Mouse (Mus musculus): ENCODE measurements around the gene Bcl7b.
A peak's percentile ranks its signal among the peaks of the same experiment; 100 is the strongest.

Bcl7b gene

DNA sequence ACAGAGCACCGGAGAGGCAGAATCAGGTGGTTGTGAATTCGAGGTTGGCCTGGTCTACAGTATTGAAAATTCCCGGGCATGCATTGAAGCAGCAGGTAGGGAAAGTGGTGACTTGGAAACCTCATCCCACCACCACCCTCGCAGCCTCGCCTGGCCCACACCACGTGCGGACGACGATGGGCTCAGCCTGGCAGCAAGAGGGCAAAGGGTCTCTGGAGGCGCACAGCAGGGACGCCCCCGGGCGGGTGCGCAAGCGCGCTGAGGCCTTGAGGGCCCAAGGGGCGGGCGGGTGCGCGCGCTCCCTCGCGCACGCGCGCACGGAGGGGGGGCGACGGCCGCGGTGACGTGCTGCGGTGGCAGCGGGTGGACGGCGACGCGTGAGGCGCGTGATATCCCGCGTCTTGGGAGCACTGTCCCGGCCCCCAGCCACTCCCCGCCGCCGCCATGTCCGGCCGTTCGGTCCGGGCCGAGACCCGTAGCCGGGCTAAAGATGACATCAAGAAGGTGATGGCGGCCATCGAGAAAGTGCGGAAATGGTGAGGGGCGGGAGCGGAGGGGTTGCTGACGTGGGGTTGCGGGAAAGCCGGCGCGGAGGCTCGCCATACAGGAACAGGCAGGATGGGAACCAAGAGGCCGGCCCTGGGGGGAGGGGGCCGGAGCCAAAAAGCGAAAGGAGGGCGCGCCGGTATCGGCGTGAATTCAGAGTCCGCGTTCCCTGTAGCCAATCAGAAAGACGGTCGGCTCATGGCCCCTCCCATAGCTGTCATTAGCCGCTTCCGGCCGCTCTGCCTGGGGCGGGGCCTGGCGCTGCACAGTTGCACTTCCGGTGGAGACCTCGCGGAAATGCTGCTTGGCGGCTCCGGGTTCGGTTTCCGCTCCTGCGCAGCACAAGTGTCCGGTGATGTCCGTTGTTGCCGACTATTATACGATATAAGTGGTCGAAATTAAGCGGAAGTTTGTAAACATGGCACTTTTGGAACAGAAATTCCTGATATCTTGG, at the start of gene Bcl7b:
Gene Bcl7b (plus strand): TSS at position 221 of the 1,000 bp plus-strand sequence.
- peak; percentile 95 to 97 for DNase-seq

DNA sequence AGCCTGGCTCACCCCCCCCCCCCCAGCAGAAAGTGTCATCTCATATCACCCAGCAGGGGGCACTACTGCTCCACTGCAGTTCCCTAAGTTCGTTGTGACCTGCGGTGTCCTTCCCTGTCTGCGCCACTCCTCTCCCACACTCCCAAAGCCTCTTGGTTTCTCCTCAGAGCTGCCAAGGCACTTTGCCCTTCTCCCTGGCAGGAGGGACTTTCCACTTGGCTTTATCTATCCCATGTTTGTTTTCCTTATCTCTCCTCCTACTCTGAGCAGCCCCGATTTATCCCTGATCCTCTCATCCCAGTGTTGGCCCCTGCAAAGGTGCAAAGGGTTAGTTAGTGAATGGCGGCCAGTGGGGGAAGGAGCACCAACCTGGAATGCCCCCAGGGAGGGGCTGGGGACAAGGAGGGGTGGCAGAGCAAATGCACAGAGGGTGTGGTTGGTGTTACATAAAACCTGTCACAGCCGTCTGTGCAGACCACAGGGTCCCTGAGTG, 49.4 kb upstream of the Bcl7b start:
- DNase-seq = peak; percentile 66 to 70

DNA sequence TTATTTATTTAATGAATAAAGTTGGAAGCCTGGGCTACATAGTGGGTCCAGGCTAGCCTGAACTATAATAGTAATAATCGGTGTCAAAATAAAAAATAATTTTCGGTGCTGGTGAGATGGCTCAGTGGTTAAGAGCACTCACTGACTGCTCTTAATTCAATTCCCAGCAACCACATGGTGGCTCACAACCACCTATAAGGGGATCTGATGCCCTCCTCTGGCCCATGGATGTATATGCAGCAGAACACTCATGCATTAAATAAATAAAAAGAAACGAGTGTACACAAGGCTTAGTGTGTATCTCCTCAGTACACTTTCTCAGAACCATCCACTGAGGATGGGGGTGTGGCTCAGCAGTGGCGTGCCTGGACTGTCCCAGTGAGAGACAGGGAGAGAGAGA, 47.3 kb upstream of the Bcl7b start:
- no peak for DNase-seq

DNA sequence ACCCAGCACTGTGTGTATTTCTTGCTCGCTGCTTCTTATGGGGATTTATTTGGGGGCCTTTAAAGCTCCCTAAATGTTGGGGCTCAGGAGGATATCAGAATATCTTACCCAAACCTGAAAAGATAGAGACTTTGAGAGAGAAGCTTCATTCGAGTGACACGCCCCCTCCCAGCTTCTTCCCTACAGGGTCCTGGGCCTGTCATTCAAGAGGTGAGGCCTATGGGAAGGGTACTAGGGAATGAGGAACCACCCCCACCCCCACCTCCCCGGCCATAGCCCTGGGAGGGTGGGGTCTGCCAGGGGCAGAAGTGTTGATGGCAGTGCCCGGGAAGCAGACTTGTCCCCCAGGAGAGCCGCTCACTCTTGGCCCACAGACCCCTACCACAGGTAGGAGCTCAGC, 42.0 kb upstream of the Bcl7b start:
- no peak for DNase-seq

DNA sequence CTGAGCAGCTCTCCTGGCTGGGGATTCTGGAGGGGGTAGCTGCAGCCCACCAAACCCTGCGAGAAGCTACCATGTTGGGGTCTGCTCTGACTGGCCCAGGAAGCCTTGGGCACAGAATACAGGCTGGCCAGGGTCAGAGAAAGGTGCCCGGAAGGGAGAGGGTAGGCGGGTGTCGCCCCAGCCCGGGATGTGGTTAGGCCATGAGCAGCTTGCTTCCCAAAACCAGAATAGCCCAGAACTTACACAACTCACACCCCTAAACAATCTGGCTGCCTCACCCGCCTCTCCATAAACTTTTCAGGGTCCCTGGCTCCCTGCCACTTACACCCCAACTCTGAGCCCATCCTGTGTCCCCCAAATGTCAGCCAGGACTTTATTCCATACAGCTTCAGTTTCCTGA, 40.4 kb upstream of the Bcl7b start:
- no peak for DNase-seq

DNA sequence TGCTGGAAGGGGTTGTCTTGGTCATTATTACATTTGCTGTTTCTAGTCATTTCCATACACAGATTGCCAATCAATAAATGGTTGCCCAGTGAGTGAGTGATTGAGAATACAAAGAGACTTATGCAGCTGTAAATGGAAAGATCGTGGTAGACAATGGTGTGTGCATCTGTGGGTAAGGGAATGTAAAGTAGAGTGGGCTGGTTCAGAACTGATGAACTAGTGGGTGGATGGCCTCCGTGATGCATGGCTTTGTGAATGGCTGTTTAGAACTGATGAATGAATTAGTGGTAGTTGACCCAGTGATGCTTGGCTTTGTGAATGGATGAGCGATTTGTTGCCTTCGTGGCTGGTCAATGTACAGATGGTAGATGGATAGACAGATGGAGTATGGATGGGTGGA, 38.3 kb upstream of the Bcl7b start:
- DNase-seq = no peak

DNA sequence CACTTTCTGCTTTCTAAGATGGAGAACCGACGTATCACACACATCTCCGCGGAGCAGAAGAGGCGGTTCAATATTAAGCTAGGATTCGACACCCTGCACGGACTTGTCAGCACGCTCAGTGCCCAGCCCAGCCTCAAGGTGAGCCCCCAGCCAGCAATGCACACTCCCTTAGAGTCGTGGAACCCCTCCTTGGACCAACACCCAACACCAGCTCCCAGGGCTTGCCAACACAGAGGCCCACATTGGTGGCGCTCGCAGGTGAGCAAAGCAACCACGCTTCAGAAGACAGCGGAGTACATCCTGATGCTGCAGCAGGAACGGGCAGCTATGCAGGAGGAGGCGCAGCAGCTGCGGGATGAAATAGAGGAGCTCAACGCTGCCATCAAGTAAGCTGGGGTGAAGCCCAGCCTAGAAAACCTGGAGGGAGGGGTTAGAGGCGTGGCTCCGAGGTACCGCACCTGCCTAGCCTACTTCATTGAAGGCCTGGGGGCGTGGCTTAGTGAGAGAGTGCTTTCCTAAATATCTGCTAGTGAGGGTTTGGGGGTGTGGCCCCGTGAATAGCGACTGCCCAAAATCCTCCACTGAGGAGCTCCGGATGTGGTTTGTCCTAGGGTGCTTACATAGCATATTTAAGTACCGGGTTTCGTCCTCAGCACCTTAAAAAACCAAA, 34.2 kb upstream of the Bcl7b start:
- DNase-seq = peak in 1 of 2 experiments; percentile 23

DNA sequence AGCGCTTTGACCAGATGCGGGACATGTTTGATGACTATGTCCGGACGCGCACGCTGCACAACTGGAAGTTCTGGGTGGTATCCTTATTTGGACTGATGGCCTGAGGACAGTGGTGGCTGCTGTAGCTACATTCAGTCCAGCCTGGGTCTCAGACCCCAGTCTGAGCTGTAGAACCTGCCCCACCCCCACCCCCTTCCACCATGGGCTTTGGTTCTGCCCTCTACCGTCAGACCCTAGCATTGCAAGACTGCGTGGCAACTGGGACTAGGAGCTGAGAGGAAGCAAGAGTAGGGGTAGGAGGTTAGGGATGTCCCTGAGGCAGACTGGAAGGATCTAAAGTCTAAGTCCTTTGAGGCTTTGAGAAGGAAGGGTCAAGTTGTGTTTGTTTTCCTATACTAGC, 33.5 kb upstream of the Bcl7b start:
- peak; percentile 12 to 22 for DNase-seq

DNA sequence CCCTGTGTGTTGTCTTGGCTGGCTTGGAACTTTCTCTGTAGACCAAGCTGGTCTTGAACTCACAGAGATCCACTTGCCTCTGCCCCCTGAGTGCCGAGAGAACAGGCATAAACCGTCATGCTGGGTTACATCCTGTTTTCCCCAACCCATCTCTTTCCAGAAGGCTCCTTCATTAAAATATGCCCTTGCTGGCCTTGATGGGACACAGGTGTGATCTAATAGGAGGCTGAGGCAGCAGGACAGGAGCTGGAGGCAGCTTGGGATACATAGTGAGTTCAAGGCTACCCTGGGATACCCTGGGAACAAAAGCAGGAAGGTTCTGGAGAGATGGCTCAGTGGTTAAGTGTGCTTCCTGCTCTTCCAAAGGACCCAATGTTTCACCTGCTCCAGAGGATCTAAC, 28.2 kb upstream of the Bcl7b start:
- DNase-seq = no peak

DNA sequence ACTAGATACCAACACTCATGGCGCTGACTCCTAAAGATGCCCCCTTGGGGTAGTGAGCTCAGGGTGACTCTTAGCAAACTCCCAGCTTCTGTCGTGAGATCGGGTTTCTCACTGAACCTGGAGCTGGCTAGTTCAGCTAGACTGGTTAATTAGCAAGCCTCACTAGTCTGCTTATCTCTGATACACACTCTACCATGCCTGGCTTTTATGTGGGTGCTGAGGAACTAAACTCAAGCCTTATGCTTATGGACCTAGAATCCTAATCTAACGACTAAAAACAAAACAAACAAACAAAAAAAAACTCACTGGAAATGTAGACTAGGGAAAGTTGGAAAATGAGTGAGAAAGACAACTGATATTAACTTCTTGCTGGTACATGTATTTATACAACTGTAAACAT, 23.6 kb upstream of the Bcl7b start:
- DNase-seq = no peak

DNA sequence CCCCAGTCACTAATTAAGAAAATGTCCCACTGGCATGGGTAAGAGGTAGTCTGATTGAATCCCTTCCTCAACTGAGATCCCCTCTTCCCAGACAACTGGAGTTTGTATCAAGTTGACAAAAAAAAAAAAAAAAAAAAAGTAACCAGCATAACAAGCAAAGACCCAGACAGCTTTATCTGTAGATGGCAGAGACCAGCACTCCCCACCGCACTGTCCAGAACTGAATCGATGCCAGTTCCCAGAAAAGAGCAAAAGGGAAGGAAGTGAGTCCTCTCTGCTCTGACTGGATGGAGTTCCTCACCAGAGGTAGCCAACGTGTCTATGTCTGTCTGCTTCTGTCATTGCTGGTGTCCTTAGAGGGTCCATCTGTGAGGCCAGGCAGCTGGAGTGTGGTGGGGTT, 22.6 kb upstream of the Bcl7b start:
- no peak for DNase-seq

DNA sequence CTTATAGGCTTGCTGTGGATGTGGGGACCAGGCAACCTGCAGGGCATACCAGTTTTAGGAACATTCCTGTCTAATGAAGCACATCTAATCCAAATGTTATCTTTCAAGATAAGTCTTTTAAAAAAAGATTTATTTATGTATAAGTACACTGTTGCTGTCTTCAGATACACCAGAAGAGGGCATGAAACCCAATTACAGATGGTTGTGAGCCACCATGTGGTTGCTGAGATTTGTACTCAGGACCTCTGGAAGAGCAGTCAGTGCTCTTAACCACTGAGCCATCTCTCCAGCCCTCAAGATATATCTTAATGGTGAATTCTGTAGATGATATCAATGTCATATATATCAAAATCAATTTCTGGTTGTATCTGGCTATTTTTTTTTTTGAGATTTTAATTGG, 22.1 kb upstream of the Bcl7b start:
- no peak for DNase-seq

DNA sequence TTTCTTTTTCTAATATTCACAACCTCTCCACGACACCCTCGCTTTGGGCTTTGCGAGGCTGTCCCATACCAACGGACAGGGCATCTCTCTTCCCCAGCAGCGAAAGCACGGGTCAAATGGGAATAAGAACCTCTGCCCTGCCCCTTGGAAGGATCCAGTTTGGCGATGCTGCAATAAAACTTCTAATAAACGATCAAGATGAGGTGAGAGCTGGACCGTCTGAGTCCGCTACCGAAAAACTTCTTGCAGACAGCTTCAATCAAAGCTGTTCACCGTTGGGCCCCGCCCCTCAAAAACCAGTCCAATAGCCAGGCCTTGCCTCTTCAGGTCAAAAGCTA, 19.4 kb upstream of the Bcl7b start:
- DNase-seq = no peak

DNA sequence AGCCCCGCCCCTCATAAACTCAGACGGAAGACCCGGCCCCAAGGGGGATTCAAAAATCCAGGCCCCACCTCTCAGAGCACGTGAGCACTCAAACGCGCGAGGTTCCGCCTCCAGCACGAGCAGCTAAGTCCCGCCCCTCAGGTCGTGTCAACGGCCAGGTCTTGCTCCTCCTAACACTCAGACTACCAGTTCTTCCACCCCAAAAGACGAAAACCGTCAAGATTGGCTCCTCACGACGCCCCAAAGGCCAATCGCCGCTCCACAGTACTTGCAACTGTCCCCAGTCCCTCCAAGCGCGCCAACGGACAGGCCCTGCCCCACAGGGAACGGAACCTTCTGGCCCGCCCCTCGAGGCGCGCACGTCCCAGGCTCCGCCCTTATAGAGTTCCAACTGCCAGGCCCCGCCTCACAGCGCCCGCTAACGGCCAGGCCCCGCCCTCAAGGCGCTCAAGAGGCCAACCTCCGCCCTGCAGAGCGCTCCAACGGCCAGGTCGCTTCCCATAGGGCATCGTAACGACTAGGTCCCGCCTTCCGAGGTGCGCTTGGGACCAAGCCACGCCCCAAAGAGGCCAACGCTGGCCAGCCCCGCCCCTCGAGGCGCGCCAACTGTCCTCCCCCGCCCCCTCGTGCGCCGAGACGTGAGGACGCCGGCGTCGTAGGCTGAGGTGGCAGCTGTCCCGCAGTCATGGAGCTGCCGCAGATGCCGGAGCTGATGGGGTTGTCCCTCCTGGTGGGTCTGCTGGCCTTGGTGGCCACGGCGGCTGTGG, 18.8 kb upstream of the Bcl7b start, which contains the start of gene Tbl2:
Gene Tbl2 (plus strand): TSS at position 605 of the 767 bp plus-strand sequence.
- DNase-seq = peak; percentile 96 to 98

DNA sequence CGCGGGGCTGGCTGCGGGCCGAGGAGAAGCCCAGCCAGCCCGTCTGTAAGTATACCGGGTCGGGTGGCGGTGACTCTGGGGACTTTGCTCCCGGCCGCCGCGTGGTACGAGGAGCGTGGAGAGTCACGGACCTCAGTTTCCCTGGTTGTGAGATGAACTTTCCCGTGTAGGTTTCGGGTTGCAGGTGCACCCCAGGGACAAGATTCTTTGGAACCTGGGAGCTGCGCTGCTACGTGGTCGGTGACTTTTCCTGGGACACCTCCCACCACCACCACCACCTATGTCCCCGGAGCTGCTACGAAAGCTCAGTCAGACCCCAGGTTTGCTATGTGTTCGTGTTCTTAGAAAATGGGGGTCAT, 18.3 kb upstream of the Bcl7b start:
- DNase-seq = no peak

DNA sequence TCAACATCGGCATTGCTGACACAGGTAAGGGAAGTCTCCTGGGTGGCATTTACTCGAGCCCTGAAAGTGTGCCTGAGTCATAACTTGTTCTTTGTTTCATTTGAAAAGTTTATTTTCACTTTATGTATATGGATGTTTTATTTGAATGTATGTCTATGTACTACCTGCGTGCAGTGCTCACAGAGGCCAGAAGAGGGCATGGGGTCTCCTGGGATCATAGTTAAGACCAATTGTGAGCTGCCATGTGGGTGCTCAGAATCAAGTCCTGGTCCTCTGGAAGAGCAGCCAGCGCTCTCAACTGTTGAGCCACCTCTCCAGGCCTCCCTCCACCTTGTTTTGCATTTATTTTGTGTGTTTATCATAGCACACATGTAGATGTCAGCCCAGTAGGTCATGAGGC, 11.6 kb upstream of the Bcl7b start:
- DNase-seq = no peak

DNA sequence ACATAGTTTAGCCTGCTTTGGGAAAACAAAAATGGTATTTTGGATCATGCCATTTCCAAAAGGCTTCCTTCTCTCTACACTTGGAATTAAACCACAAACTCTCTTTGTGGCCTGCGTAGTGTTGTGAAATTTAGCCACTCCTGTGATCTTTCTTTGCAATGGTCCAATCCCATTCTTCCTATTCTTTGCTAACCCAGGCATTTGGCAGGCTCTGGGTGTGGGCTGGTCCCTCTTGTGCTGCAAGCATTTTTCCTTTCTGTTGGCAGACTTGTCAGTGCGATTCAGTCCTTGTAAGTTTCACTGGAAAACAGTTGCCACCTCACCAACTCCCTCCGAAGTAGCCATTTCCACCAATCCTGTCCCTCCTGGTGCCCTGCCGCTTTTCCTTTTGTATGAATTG, 6.9 kb upstream of the Bcl7b start:
- no peak for DNase-seq

DNA sequence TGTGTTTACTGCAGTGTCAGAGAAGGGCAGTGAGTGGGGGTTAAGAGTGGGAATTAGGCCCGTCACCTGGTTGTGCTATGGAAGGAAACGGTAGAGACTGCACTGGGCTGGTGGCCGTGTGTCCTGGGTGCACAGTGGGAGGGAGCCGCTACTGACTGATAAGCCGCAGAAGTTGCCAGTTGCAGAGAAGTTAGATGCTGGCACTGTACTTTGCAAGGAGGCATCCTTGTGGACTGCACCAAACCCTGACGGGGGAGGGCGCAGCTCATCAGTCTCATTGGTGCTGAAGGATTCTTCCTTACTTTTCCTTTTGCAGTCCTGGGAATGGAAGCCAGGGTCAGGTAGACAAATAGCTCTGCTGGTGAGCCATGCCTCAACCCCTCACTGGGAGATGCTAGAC, 6.4 kb upstream of the Bcl7b start:
- DNase-seq = no peak

DNA sequence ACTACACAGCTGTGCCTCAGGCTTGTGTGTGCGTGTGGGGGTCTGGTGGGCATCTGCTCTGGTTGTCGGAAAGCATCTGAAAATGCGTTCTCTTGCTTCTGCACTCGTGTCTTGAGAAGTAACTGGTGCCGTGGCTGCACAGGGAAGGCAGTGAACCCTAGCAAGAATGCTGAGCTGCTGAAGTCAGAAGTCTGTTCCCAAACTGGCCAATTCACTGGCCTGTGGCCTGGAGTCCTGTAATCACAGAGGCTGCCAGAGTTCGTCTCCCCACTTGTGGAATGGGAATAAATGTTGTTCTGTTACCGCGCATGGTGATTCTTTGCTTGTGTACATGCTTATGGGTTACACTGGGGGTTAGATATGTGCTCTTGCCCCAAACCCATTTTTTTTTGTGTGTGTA, 5.7 kb upstream of the Bcl7b start:
- no peak for DNase-seq

DNA sequence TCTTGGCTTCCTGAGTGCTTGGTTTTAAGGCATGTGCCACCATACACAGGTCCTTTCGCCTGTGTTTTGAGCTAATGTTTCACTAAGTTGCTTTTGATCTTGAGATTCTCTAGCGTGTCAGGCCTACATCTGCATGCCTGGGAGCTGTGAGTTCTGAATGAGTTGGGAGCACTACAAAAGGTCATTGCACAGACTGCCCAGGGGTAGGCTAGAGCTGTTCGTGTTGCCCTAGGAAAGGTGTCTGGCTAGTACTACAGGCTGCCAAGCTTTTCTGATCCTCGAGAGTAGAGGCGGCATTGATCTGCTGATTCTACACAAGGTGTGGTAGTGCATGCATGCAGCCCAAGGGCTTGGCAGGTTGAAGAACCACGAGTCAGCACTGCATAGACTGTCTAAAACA, 5.3 kb upstream of the Bcl7b start:
- DNase-seq = no peak

DNA sequence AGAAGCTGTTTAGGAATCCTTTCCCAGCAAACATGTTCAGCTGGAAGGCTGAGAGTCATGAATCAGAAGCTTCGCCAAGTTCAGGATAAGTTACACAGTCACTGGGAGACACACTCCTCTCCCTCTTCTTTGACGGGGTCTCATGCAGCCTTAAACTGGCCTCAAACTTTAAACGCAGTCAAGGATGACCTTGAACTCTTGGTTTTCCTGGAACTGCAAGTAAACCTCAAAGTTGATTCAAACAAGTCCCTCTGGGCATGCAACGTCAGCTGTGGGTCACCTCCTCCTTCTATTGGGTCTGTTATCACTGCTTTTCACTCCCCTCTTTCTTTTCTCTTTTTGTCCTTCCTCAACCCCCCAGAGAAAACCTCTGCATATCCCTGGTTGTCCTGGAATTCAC, 1.2 kb upstream of the Bcl7b start:
- DNase-seq = no peak

DNA sequence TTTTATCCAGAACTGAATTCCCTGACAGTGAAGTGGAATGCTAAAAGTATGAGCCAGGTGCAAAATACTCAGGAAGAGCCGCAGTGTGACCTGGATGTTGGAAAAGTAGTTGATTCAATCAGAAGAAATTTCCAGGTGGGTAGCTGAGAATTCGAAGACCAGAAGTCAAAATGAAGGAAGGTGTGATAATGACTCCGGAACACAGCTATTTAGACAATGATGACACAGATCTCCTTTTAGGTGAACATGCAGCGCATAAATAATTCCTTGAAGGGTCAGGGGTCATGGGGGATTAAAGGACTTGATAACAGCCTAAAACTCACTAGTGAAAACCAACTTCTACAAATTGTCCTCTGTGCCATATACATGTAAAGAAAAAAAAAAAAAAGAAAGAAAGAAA, 614 bp upstream of the Bcl7b start:
- no peak for DNase-seq

DNA sequence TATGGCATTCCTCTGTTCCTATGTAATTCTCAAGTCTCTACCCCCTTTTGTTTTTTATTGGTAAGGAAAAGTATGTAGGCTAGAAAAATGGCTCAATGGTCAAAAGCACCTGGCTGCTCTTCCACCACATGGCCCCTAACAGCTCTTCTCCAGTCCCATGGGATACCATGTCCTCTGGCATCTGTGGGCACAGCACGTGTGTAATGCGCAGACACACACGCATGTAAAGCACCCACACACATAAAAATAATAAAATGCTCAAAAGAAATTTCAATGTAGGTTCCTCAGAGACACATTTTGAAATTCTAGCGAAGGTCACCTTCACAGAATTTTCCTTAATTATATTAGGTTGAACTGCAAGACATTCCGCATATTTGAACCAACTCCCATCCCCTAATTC, 1.4 kb downstream of the Bcl7b start:
- no peak for DNase-seq
